Comparison of ENCODE assay signal across 19 mouse cellular contexts in genomic region chr14:102212079-102212478, GRCm38 (mm10).
DNase-seq lines count a peak whose midpoint lies in the region; ATAC-seq and TF ChIP-seq lines count a peak whose summit lies in the region.
"Had no signal": no experiment of that assay in that cellular context is flagged by ENCODE, and none has a peak within 500 bp of the region (broad histone marks: within the 10 kb centered on the region; RNA-seq: fewer than 3 reads in every experiment).

No protein-coding gene starts in this region.

- H3K27me3 ChIP-seq in Patski = no peaks in the 10 kb centered on the region
- H3K27me3 ChIP-seq: forebrain, embryonic 13.5 days; heart, embryonic 15.5 days; hindbrain, embryonic 13.5 days had no signal

- no peak for DNase-seq in cerebellum, postnatal 4 days (ENCODE audit: low spot score in 2 of 2)
- DNase-seq in cerebellum, postnatal 14 days = peak; percentile 7 to 28
- DNase-seq in cerebellum, adult 9-10 months = no peak
- DNase-seq in Patski (ENCODE audit: low read depth, low spot score) = no peak
- DNase-seq in ovary, postnatal 14 days (ENCODE audit: low spot score) = no peak
- DNase-seq in MN1 (ENCODE audit: low spot score) = no peak
- DNase-seq: adrenal gland, adult 8-10 months; adrenal gland, postnatal 36 days; forebrain, postnatal 0 days; gastrocnemius, adult 2 months; heart, adult 2 months; heart, postnatal 14 days; kidney, adult 11 months; kidney, adult 9 months had no signal

- CTCF ChIA-PET in Patski (lab: Charles Lee) = interaction anchor here (1.3 kb wide), 1 partner anchor 28 kb away, joined by 3 read pairs; no protein-coding TSS in a partner anchor

- peak; percentile 62 for ATAC-seq in cerebellum, adult (ENCODE audit: insufficient number of reproducible peaks, low FRiP score, low TSS enrichment)
- peak; percentile 58 for ATAC-seq in Patski
- ATAC-seq: forebrain, embryonic 13.5 days; forebrain, postnatal 0 days; hindbrain, postnatal 0 days had no signal

- POLR2A ChIA-PET in Patski (lab: Charles Lee) = no interaction called here

- in situ Hi-C loops in Patski (cut with MboI; ENCODE audit: low pct_unique_long_range_greater_than_20kb) = no loop called here

- no peak for TF ChIP-seq CTCF in Patski (IDR thresholded peaks at IDR 0.05)

Comparison
In these comparisons a context has a peak if more than half of its experiments do, and no peak if none do; other contexts are left out.
1. DNase-seq: peak in cerebellum, postnatal 14 days (2 of 2); none in cerebellum, postnatal 4 days (0 of 2), cerebellum, adult 9-10 months (single experiment), Patski (single experiment), ovary, postnatal 14 days (single experiment) and MN1 (single experiment).